7 mouse cellular contexts compared by ENCODE assay signal in the genomic region with DNA sequence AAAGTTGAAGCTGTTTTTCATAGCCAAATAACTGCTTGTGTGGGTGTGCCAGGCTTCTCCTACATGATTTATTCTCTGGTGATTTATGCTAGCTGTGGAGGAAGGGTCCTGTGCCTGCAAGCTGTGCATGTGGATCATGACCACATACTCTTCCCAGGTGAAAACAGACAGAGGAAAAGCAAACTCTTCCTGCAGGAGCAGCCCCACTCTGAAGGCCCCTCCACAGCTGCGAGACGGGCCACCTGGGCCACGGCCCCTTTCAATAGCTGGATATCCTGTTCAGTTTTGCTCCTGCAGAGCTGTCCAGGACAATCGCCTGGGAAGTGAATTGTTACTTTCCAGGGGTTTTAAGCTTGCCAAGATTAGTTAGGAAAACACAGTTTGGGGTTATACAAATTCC.
A peak's percentile ranks its signal among the peaks of the same experiment; 100 is the strongest.
DNase-seq lines count a peak whose midpoint lies in the region; ATAC-seq lines count a peak whose summit lies in the region.

No protein-coding gene starts in this region.

- no peak for ATAC-seq in granulocyte monocyte progenitor cell, adult 5-6 weeks (replicated peaks; ENCODE audit: poor library complexity, severe bottlenecking)

- peak; percentile 45 for DNase-seq in NIH3T3 (ENCODE audit: low read depth)
- DNase-seq in adrenal gland, postnatal 14 days = peak; percentile 34
- peak; percentile 67 for DNase-seq in heart, adult 8-10 months (ENCODE audit: low spot score)
- peak; percentile 71 for DNase-seq in kidney, postnatal 10 days
- DNase-seq in left cerebral cortex, adult 11 months (ENCODE audit: low spot score) = no peak
- DNase-seq in urinary bladder, postnatal 36 days (ENCODE audit: low spot score in 2 of 2) = no peak

Comparison
In these comparisons a context has a peak if more than half of its experiments do, and no peak if none do; other contexts are left out.
1. DNase-seq: peak in NIH3T3 (single experiment), adrenal gland, postnatal 14 days (single experiment), heart, adult 8-10 months (single experiment) and kidney, postnatal 10 days (single experiment); none in left cerebral cortex, adult 11 months (single experiment) and urinary bladder, postnatal 36 days (0 of 2).